Mouse (Mus musculus) ES-E14 (cell line): ENCODE measurements around the gene Shq1. TPM values are rescaled to one million over a fixed set of nuclear protein-coding genes. Genes with fewer than 3 reads are reported as not detected.

Experiments used
- DNase-seq: peaks from one replicate; pipeline ENCODE4 v3.0.0-alpha.2; 2013; ENCODE audit warnings: low read depth, low spot score
- H3K27ac ChIP-seq: 2 replicates; pipeline ENCODE4 v1.5.1; 2012; ENCODE audit warnings: low read depth, mild to moderate bottlenecking, low read length, moderate library complexity, mixed read lengths; ENCODE audit not compliant: poor library complexity, insufficient read depth, severe bottlenecking
- H3K36me3 ChIP-seq: 2 replicates; pipeline ENCODE4 v1.6.1; 2012; ENCODE audit warnings: mild to moderate bottlenecking, low read length, moderate library complexity, mixed read lengths; ENCODE audit not compliant: control insufficient read depth, poor library complexity, insufficient read depth, severe bottlenecking
- H3K4me1 ChIP-seq, 2 experiments: fragments of 150-350 bp in 1 of 2; sonication (generic) in 1 of 2; 2 replicates each; pipeline ENCODE4 v1.6.1; 2012; ENCODE audit warnings: low read length in 2 of 2, mild to moderate bottlenecking in 1 of 2, mixed read lengths in 1 of 2; ENCODE audit not compliant: control insufficient read depth in 2 of 2, insufficient read depth in 2 of 2, poor library complexity in 1 of 2
- H3K4me3 ChIP-seq, 2 experiments: fragments of 150-350 bp in 1 of 2; sonication (generic) in 1 of 2; 2 replicates each; pipeline ENCODE4 v1.5.1; 2012; ENCODE audit warnings: low read length in 2 of 2, low read depth in 1 of 2, mild to moderate bottlenecking in 1 of 2, mixed read lengths in 1 of 2; ENCODE audit not compliant: insufficient read depth in 1 of 2, poor library complexity in 1 of 2, severe bottlenecking in 1 of 2
- H3K9ac ChIP-seq: 2 replicates; pipeline ENCODE4 v1.6.1; 2012; ENCODE audit warnings: low read depth, mild to moderate bottlenecking, low read length, mixed read lengths; ENCODE audit not compliant: poor library complexity, insufficient read depth, severe bottlenecking
- H3K9me3 ChIP-seq: fragments of 150-350 bp; sonication (generic); 2 replicates; pipeline ENCODE4 v1.6.1; 2012; ENCODE audit warnings: low read depth, mild to moderate bottlenecking, low read length; ENCODE audit not compliant: control insufficient read depth, insufficient read depth
- CHD2 ChIP-seq: IDR thresholded peaks from 2 replicates; pipeline ENCODE4 v1.6.1; 2014; ENCODE audit warnings: mild to moderate bottlenecking, low read depth, low read length, inconsistent platforms
- HCFC1 ChIP-seq: IDR thresholded peaks from 2 replicates; pipeline ENCODE4 v1.6.1; 2012; ENCODE audit warnings: low read length, inconsistent platforms, borderline replicate concordance; ENCODE audit not compliant: insufficient read depth
- MAFK ChIP-seq: IDR thresholded peaks from 2 replicates; pipeline ENCODE4 v1.6.1; 2014; ENCODE audit warnings: mild to moderate bottlenecking, low read depth, low read length, inconsistent platforms; ENCODE audit not compliant: insufficient read depth
- ZC3H11A ChIP-seq: IDR thresholded peaks from 2 replicates; pipeline ENCODE4 v1.6.1; 2012; ENCODE audit warnings: low read depth, mild to moderate bottlenecking, inconsistent platforms, low read length, borderline replicate concordance
- ZNF384 ChIP-seq: IDR thresholded peaks from 2 replicates; pipeline ENCODE4 v1.6.1; 2012; ENCODE audit warnings: low read depth, low read length, inconsistent platforms
- in situ Hi-C, 2 experiments: fragments of 600-800 bp; cut with MboI; formaldehyde crosslinking; loops; one replicate each; pipeline ENCODE4 v1.15.1; 2025; ENCODE audit warnings: low sequenced_read_pairs in 2 of 2, inconsistent platforms in 1 of 2; ENCODE audit not compliant: unreplicated experiment in 2 of 2
- total RNA-seq: library from RNA; depleted of rRNA; stranded (reverse); fragments of 300-350 nt; gene quantifications from 2 replicates; pipeline ENCODE4 v1.2.3, GENCODE M21; 2012; rRNA removed

The Shq1 gene
- total RNA-seq, 1 experiment = 25.1 TPM

- H3K36me3 ChIP-seq = no peaks in the 10 kb centered on the region
- H3K9ac ChIP-seq = no peak overlapping the region
- TF ChIP-seq CHD2 = no peak
- TF ChIP-seq HCFC1 = no peak
- no peak for DNase-seq
- in situ Hi-C loops = no loop called here
- H3K4me3 ChIP-seq = no peak overlapping the region
- peaks cover 0 to 13% of the 10 kb centered on the region in 2 experiments; a peak in 2 of 4 replicates for H3K4me1 ChIP-seq
- H3K27ac ChIP-seq = no peak overlapping the region
- no peaks in the 10 kb centered on the region for H3K9me3 ChIP-seq
These were observed 149.2 kb downstream of the Shq1 start for GRCm38 (mm10) chr6:100521615-100522398.

DNA sequence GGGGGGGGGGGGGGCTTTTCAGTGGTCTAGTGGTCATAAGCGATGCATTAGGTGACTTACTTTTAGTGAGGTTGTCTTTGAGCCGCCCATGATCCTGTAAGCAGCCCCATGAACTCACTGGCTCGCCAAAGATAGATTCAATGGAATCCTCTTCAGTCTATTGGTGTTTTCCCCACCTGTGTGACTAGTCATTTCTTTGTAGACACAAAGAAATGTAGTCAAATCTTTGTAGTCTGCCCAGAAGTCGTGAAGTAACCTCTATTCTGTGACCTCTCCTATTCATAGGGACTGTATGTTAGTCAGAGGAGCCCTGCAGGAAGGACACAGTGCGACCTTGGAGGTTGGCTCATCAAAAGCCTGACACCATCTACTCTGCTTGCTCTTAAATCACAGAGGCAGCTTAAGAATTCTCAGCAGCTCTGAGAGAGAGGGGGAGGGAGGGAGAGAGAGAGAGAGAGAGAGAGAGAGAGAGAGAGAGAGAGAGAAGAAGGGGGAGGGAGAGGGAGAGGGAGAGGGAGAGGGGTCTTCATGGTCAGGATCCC is 150.3 kb downstream of the Shq1 start:
- in situ Hi-C loops = no loop called here
- Histone ChIP-seq H3K27ac (no peak overlapping the region), H3K9me3 (no peaks in the 10 kb centered on the region), H3K9ac (no peak overlapping the region), H3K4me1 (peaks cover 0 to 2% of the 10 kb centered on the region in 2 experiments; a peak in 2 of 4 replicates), H3K4me3 (no peak overlapping the region), H3K36me3 (no peaks in the 10 kb centered on the region)
- DNase-seq = no peak
- TF ChIP-seq CHD2 = no peak
- no peak for TF ChIP-seq ZNF384
- TF ChIP-seq HCFC1 = no peak
- no peak for TF ChIP-seq MAFK
- TF ChIP-seq ZC3H11A = no peak

GRCm38 (mm10) chr6:100519837-100520236 is 151.1 kb downstream of the Shq1 start:
- in situ Hi-C loops = no loop called here
- H3K36me3 ChIP-seq = no peaks in the 10 kb centered on the region
- DNase-seq = no peak
- H3K4me3 ChIP-seq = no peak overlapping the region
- H3K9me3 ChIP-seq = no peaks in the 10 kb centered on the region
- no peaks in the 10 kb centered on the region for H3K4me1 ChIP-seq
- H3K9ac ChIP-seq = no peak overlapping the region
- TF ChIP-seq ZNF384 (no peak), HCFC1 (no peak), ZC3H11A (no peak), CHD2 (no peak), MAFK (no peak)
- H3K27ac ChIP-seq = no peak overlapping the region

Other genes starting within 250 kb of the Shq1 start
- 0.58 and 1.3 TPM in 2 replicates for gene Gxylt2, start 33.6 kb upstream of the Shq1 start, total RNA-seq
- gene Ppp4r2, start 162.5 kb upstream of the Shq1 start, total RNA-seq = 66.8 and 75.3 TPM in 2 replicates